Mouse (Mus musculus): ENCODE measurements around the gene Cd300lb.
A peak's percentile ranks its signal among the peaks of the same experiment; 100 is the strongest.

The Cd300lb gene

GRCm38 (mm10) chr11:114883251-114883789 lies 50.9 kb downstream of the Cd300lb start:
- DNase-seq (ENCODE audit: low spot score in 2 of 2): no peak

- DNase-seq (ENCODE audit: low spot score in 2 of 2): peak in 1 of 2 experiments; percentile 28
Observed at GRCm38 (mm10) chr11:114880589-114880988, 53.6 kb downstream of the Cd300lb start.

- no peak for DNase-seq (ENCODE audit: low spot score in 2 of 2)
Observed at GRCm38 (mm10) chr11:114880185-114880584, 54.0 kb downstream of the Cd300lb start.

GRCm38 (mm10) chr11:114879666-114880065 lies 54.5 kb downstream of the Cd300lb start:
- DNase-seq (ENCODE audit: low spot score in 2 of 2): no peak

GRCm38 (mm10) chr11:114877145-114877544 lies 57.0 kb downstream of the Cd300lb start:
- DNase-seq (ENCODE audit: low spot score in 2 of 2): peak in 1 of 2 experiments; percentile 41

GRCm38 (mm10) chr11:114876621-114877020 lies 57.6 kb downstream of the Cd300lb start:
- no peak for DNase-seq (ENCODE audit: low spot score in 2 of 2)

GRCm38 (mm10) chr11:114876176-114876575 lies 58.0 kb downstream of the Cd300lb start:
- DNase-seq (ENCODE audit: low spot score in 2 of 2): no peak

GRCm38 (mm10) chr11:114875301-114875801 lies 58.8 kb downstream of the Cd300lb start:
- no peak for DNase-seq (ENCODE audit: low spot score in 2 of 2)

- no peak for DNase-seq (ENCODE audit: low spot score in 2 of 2)
Observed at GRCm38 (mm10) chr11:114874226-114875145, 59.7 kb downstream of the Cd300lb start.

- no peak for DNase-seq (ENCODE audit: low spot score in 2 of 2)
Observed at GRCm38 (mm10) chr11:114873022-114873817, 61.0 kb downstream of the Cd300lb start.

Data from frontal cortex, postnatal 14 days (tissue).